Mouse (Mus musculus) heart, adult 2 months (tissue): ENCODE data around the gene Gm10959.

ENCODE experiments used
- CTCF ChIP-seq: fragments of 200-600 bp; IDR thresholded peaks from 2 replicates; pipeline ENCODE4 v1.8.1; 2022; ENCODE audit warnings: antibody characterized with exemption, mild to moderate bottlenecking, moderate library complexity
- EP300 ChIP-seq: fragments of 200-500 bp; IDR thresholded peaks from 2 replicates; pipeline ENCODE4 v1.6.1; 2011; ENCODE audit warnings: low read depth, low read length, control low read depth; ENCODE audit not compliant: insufficient read depth
- POLR2A ChIP-seq: fragments of 200-500 bp; IDR thresholded peaks from 2 replicates; pipeline ENCODE4 v1.6.1; 2011; ENCODE audit warnings: mild to moderate bottlenecking, low read depth, low read length, control low read depth; ENCODE audit not compliant: insufficient read depth

GRCm38 (mm10) chr3:122932466-122932865 lies 13.3 kb upstream of the Gm10959 start:
- TF ChIP-seq CTCF (no peak), POLR2A (no peak), EP300 (no peak)
